8 mouse cellular contexts compared by ENCODE assay signal in genomic region chr7:141193948-141194347, GRCm38 (mm10). TPM values are rescaled to one million over a fixed set of nuclear protein-coding genes. Genes with fewer than 3 reads are reported as not detected.
A peak's percentile ranks its signal among the peaks of the same experiment; 100 is the strongest.
DNase-seq lines count a peak whose midpoint lies in the region; ATAC-seq lines count a peak whose summit lies in the region.

Gene Hras (minus strand): TSS chr7:141194005.
Gene Lrrc56 (plus strand): TSS chr7:141194157.

- peaks cover 12% of the 10 kb centered on the region for H3K4me1 ChIP-seq in intestine, embryonic 14.5 days (replicated peaks; ENCODE audit: control insufficient read depth, insufficient read depth, low read length)

- WGBS in intestine, embryonic 14.5 days: under 1% methylated on average over 39 of the region's 39 CpGs

- peak within 1 kb of the TSS; percentile 62 for H3K27ac ChIP-seq in intestine, embryonic 14.5 days (ENCODE audit: low read depth)

- peaks cover 32% of the 10 kb centered on the region for H3K36me3 ChIP-seq in intestine, embryonic 14.5 days (ENCODE audit: control insufficient read depth, insufficient read depth, low read length)

- no peaks in the 10 kb centered on the region for H3K9me3 ChIP-seq in intestine, embryonic 14.5 days (ENCODE audit: control insufficient read depth, low read length)

- H3K4me2 ChIP-seq in intestine, embryonic 14.5 days (ENCODE audit: low read length): peak within 1 kb of the TSS; percentile 99

- intact Hi-C loops in left cerebral cortex, postnatal 14 days (cut with DNase I): no loop called here

- peak within 1 kb of the TSS; percentile 91 for H3K4me3 ChIP-seq in intestine, embryonic 14.5 days (ENCODE audit: low read depth, low read length)

- peak; percentile 92 for ATAC-seq in intestine, embryonic 14.5 days (replicated peaks; ENCODE audit: low FRiP score, low TSS enrichment, low read depth)

- peak within 1 kb of the TSS; percentile 85 for H3K9ac ChIP-seq in intestine, embryonic 14.5 days (ENCODE audit: low read length)

- peak; percentile 98 to 99 for DNase-seq in adrenal gland, adult (ENCODE audit: inconsistent age in 2 of 2, low spot score in 1 of 2)
- DNase-seq in embryo, embryonic 10.5 days (ENCODE audit: low spot score): peak; percentile 98
- DNase-seq in gastrocnemius, postnatal 25 days: peak; percentile 97
- DNase-seq in intestine, embryonic 14.5 days (ENCODE audit: low spot score): peak; percentile 99
- DNase-seq in left cerebral cortex, postnatal 14 days (ENCODE audit: low spot score in 2 of 2): peak; percentile 97 to 98
- DNase-seq in mesoderm, embryonic 11.5 days (ENCODE audit: low read depth, low spot score): peak; percentile 98
- peak; percentile 95 to 96 for DNase-seq in right cerebral cortex, postnatal 36 days (ENCODE audit: low spot score in 2 of 2)
- DNase-seq in yolk sac, embryonic 10.5 days (ENCODE audit: low spot score): peak; percentile 98

- H3K27me3 ChIP-seq in intestine, embryonic 14.5 days (replicated peaks; ENCODE audit: control insufficient read depth, insufficient read depth, low read length): no peaks in the 10 kb centered on the region

RNA-seq across cellular contexts. Expression of gene Hras, which starts in this region (rescaled TPM):
- total RNA-seq in gastrocnemius, postnatal 25 days (2021): 100 to 1,000 TPM; 150 TPM
- polyA plus RNA-seq in intestine, embryonic 14.5 days (2014; fragmentation: Nextera tagmentation; extraction: Ambion mirVana): 72.6 and 96.6 TPM in 2 replicates
- 100 to 1,000 TPM; 249 to 272 TPM for total RNA-seq in left cerebral cortex, postnatal 14 days (2021)

RNA-seq across cellular contexts. Expression of gene Lrrc56, which starts in this region (rescaled TPM):
- 1 to 10 TPM; 1.4 to 2.5 TPM for total RNA-seq in gastrocnemius, postnatal 25 days (2021)
- polyA plus RNA-seq in intestine, embryonic 14.5 days (2014; fragmentation: Nextera tagmentation; extraction: Ambion mirVana): 3.9 and 4.9 TPM in 2 replicates
- total RNA-seq in left cerebral cortex, postnatal 14 days (2021): 1 to 10 TPM; 3.6 to 4.5 TPM

Comparison
In these comparisons a context has a peak if more than half of its experiments do, and no peak if none do; other contexts are left out.
1. Peak in every context shown above with its lines: DNase-seq, ATAC-seq, H3K4me3 ChIP-seq and H3K27ac ChIP-seq.